8 mouse cellular contexts compared by ENCODE assay signal in the genomic region with DNA sequence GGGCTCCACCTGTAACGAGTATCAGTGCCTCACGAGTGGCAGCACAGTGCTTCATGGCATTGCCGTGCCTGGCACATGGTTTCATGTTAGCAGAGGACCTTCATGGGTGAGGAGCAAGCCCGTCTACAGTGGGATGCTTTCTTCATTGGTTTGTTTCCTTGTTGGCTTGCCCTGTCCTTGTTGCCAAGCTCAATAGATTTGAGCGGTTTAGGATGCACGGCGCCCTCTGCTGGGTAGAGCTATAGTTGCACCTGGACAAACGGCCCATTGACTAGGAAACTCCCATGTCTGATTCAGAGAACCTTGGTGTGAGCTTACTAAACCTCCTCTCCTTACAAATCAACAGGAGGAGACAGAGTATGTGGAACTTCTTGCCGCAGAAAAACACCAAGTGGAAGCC. TPM values are rescaled to one million over a fixed set of nuclear protein-coding genes. Genes with fewer than 3 reads are reported as not detected.
DNase-seq lines count a peak whose midpoint lies in the region; ATAC-seq and TF ChIP-seq lines count a peak whose summit lies in the region.

No protein-coding gene starts in this region.

- no peaks in the 10 kb centered on the region for H3K27me3 ChIP-seq in midbrain, embryonic 10.5 days (ENCODE audit: low read depth, poor library complexity, severe bottlenecking)
- H3K27me3 ChIP-seq in midbrain, embryonic 13.5 days, result no peaks in the 10 kb centered on the region

- H3K9me3 ChIP-seq in midbrain, embryonic 10.5 days (replicated peaks), result no peaks in the 10 kb centered on the region
- H3K9me3 ChIP-seq in midbrain, embryonic 13.5 days, result no peaks in the 10 kb centered on the region

- TF ChIP-seq CTCF in bone marrow macrophage, adult 2 months (IDR thresholded peaks at IDR 0.05; ENCODE audit: low read depth, low read length), result peak; percentile 43

- peaks cover 16% of the 10 kb centered on the region for H3K4me1 ChIP-seq in midbrain, embryonic 10.5 days
- peaks cover 15% of the 10 kb centered on the region for H3K4me1 ChIP-seq in midbrain, embryonic 13.5 days (replicated peaks)
- H3K4me1 ChIP-seq in bone marrow macrophage, adult 2 months (ENCODE audit: control insufficient read depth, insufficient read depth, low read length), result peaks cover 23% of the 10 kb centered on the region

- H3K36me3 ChIP-seq in midbrain, embryonic 10.5 days, result peaks cover 57% of the 10 kb centered on the region
- peaks cover 59% of the 10 kb centered on the region for H3K36me3 ChIP-seq in midbrain, embryonic 13.5 days

- H3K4me3 ChIP-seq in midbrain, embryonic 10.5 days, result no peak overlapping the region
- H3K4me3 ChIP-seq in midbrain, embryonic 13.5 days (replicated peaks), result no peak overlapping the region
- no peak overlapping the region for H3K4me3 ChIP-seq in bone marrow macrophage, adult 2 months (ENCODE audit: insufficient read depth, low read length)

- TF ChIP-seq POLR2A in bone marrow macrophage, adult 2 months (IDR thresholded peaks at IDR 0.05; ENCODE audit: borderline replicate concordance, low read depth, low read length), result no peak

- H3K27ac ChIP-seq in midbrain, embryonic 10.5 days (replicated peaks), result no peak overlapping the region
- no peak overlapping the region for H3K27ac ChIP-seq in midbrain, embryonic 13.5 days
- H3K27ac ChIP-seq in bone marrow macrophage, adult 2 months (ENCODE audit: insufficient read depth, low read depth, low read length), result no peak overlapping the region

- no peak overlapping the region for H3K9ac ChIP-seq in midbrain, embryonic 13.5 days (replicated peaks)

- WGBS in midbrain, embryonic 10.5 days, result 28% methylated on average over 9 of the region's 9 CpGs
- 29% methylated on average over 9 of the region's 9 CpGs for WGBS in midbrain, embryonic 13.5 days

- H3K4me2 ChIP-seq in midbrain, embryonic 13.5 days (replicated peaks), result no peak overlapping the region

- peak; percentile 77 for DNase-seq in midbrain, embryonic 10.5 days (ENCODE audit: low spot score)
- DNase-seq in forelimb bud, embryonic 11.5 days (ENCODE audit: low read depth, low spot score), result peak; percentile 75
- DNase-seq in kidney, postnatal 14 days, result peak; percentile 80
- DNase-seq in lung, adult 18-20 months, result peak; percentile 78 to 79
- peak; percentile 83 to 84 for DNase-seq in right cerebral cortex, adult 2 months (ENCODE audit: low spot score in 2 of 2)
- peak; percentile 39 for DNase-seq in urinary bladder, postnatal 10 days (ENCODE audit: low spot score)

- ATAC-seq in midbrain, embryonic 13.5 days, result no peak

RNA-seq across cellular contexts. Expression of a gene that starts 4.4 kb away (rescaled TPM):
- polyA plus RNA-seq in midbrain, embryonic 10.5 days (2016; fragmentation: Nextera tagmentation; extraction: Ambion mirVana), result 31.6 and 40.6 TPM in 2 replicates
- 43.1 and 46.9 TPM in 2 replicates for polyA plus RNA-seq in midbrain, embryonic 13.5 days (2015; fragmentation: Nextera tagmentation; extraction: Ambion mirVana)
- polyA plus RNA-seq in bone marrow macrophage, adult 2 months (2012; ENCODE audit: insufficient read depth, insufficient read length, missing spikeins), result 36.8 and 41.8 TPM in 2 replicates

RNA-seq across cellular contexts. Expression of a gene that starts 4.4 kb away (rescaled TPM):
- 28.5 and 28.6 TPM in 2 replicates for polyA plus RNA-seq in midbrain, embryonic 10.5 days (2016; fragmentation: Nextera tagmentation; extraction: Ambion mirVana)
- polyA plus RNA-seq in midbrain, embryonic 13.5 days (2015; fragmentation: Nextera tagmentation; extraction: Ambion mirVana), result 32.5 and 32.9 TPM in 2 replicates
- 15.4 and 16.2 TPM in 2 replicates for polyA plus RNA-seq in bone marrow macrophage, adult 2 months (2012; ENCODE audit: insufficient read depth, insufficient read length, missing spikeins)

RNA-seq across cellular contexts. Expression of a gene that starts 38.4 kb away (rescaled TPM):
- polyA plus RNA-seq in midbrain, embryonic 10.5 days (2016; fragmentation: Nextera tagmentation; extraction: Ambion mirVana), result 0.19 TPM in 1 of 2 replicates, not detected in the other
- polyA plus RNA-seq in midbrain, embryonic 13.5 days (2015; fragmentation: Nextera tagmentation; extraction: Ambion mirVana), result 0.23 TPM in 1 of 2 replicates, not detected in the other
- polyA plus RNA-seq in bone marrow macrophage, adult 2 months (2012; ENCODE audit: insufficient read depth, insufficient read length, missing spikeins), result not detected in 2 replicates

RNA-seq across cellular contexts. Expression of a gene that starts 46.2 kb away (rescaled TPM):
- polyA plus RNA-seq in midbrain, embryonic 10.5 days (2016; fragmentation: Nextera tagmentation; extraction: Ambion mirVana), result 184 and 201 TPM in 2 replicates
- polyA plus RNA-seq in midbrain, embryonic 13.5 days (2015; fragmentation: Nextera tagmentation; extraction: Ambion mirVana), result 111 and 115 TPM in 2 replicates
- polyA plus RNA-seq in bone marrow macrophage, adult 2 months (2012; ENCODE audit: insufficient read depth, insufficient read length, missing spikeins), result 50.0 and 52.0 TPM in 2 replicates
